Mouse (Mus musculus) heart, adult 18-20 months (tissue): ENCODE measurements around the gene Adamts18. TPM values are rescaled to one million over a fixed set of nuclear protein-coding genes. Genes with fewer than 3 reads are reported as not detected.
"Not testable (repeated sequence)": the region's sequence is repeated elsewhere in the genome, so short reads cannot be mapped to it uniquely, and the experiment has no call there.

ENCODE experiments used
- DNase-seq, 2 experiments: peaks; one replicate each; pipeline ENCODE4 v3.0.0; 2021 to 2022; ENCODE audit warnings: mixed read lengths in 1 of 2
- total RNA-seq, 2 experiments: library from RNA; stranded (reverse); gene quantifications; 2 replicates each; pipeline ENCODE4 v1.2.3; 2021

Adamts18 gene
- total RNA-seq, 2 experiments from 2014 or later, result 0.13 TPM; not detected in 1

DNA sequence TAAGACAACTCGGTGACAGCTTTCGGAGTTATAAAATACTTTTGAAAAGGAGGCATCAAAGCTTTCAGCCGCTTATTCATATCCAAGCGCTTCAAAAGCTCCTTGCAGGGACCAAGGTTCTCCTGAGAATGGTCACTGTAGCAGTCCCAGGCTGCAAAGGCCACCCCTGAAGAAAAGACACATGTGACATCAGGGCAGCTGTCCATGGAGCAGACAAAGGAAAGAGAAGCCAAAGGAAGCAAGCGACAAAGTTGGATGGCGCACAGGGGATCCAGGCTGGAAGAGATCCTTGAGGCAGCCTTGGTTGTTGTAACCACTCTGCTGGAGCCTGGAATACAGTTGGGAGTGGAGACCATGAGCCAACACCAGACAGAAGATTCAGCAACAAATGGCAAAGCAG is 10.3 kb downstream of the Adamts18 start:
- DNase-seq, result peak; percentile 18 to 29

DNA sequence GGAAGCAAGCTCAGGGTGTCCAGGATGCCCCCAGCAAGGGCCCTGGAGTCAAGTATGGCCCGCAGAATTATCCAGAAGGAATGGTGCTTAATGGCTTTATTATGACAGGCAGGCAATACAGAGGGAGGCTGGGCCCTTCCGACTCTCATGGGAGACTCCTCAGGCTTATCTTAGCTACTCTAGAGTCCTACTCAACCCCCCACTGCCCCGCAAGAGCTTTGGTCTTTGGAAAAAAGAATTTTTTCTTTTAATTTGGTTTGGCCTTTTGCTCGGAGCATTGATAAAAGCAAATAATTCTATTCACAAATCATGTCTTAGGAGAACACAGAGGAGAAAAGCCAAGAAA is 11.0 kb downstream of the Adamts18 start:
- no peak for DNase-seq

DNA sequence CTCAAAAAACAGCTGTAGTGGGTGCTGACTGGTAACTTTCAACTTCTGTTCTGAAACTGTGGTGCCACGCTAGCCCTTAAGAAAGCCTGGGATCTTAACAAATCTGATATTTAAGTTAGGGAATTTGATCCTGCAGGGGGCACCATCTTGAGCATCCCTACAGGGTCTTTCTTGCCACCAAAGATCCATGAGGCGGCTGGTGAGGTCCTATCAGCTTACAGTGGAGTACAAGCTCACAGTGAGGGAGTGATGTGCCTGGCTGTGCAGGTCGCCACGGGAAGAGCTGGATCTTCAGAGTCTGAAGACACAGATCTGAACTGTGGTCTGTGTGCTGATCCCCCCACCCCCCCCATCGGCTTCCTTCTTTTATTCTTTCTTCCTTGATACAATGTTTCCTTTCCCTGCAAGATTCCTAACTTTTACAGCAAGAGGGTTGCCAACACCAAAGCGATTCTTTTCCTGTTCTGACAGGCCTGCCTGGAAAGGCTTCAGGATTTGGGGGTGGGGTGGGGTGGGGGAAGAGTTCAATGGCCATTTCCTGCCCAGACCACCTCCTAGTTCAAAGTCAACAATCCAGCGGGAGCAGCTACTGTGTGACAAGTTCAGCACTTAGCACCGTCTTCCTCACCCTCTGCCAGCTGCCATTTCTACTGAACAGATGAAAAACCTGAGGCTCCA is 11.5 kb downstream of the Adamts18 start:
- DNase-seq, result no peak

DNA sequence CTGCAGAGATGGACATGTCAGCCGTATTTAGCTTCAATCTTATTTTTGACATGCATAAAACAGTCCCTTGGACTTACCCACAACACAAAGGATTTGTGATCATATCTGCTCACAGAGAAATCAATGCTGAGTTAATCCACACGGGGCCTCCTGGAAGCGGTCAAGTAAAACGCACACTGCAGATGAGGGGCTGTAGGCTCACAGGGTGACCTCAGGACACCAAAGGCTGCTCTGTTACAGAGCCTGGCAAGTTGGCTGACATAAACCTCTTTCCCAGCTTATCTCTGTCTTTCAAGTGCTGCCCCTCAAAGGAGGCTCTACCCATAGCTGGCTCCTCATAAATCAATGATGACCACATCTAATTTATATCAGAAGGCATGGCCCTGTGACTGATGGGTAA is 14.9 kb downstream of the Adamts18 start:
- DNase-seq, result no peak

DNA sequence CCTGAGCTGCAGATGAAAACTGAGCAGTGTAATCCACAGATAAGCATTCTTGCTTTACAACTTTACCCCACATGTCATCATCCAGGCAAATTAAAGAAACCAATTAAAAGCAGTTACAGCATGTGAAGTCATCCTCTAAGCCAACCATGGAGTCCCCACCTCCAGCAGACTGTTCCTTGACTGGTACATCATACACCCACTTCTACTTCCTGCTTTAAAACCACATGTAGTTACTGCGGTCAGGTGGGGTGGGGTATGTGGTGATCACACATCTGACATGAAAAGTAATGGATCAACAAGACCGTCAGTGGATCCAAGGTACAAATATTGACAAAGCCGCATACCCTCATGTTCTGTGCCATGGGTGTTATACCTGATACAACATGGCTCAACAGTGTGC is 21.3 kb downstream of the Adamts18 start:
- DNase-seq, result no peak

GRCm38 (mm10) chr8:113820983-113821587 is 27.5 kb downstream of the Adamts18 start:
- DNase-seq, result no peak

DNA sequence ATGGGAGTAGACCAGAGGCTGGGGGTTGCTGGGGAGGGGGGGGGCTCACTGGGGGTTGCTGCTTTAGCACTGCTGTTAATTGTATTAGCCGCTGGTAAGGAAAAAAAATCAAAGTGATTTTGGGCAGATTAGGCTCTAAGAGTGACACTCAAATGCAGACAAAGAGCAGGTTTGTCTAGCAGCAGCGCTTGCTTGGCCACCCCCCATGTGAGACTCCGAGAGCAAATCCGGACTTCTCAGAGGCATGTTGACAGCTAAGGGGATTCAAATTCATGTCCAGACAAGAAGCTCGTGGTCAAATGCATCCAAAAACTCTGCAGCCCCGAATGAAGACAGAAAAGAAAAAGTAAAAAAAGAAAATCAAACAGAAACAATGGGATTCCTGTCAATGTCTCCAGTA is 34.6 kb downstream of the Adamts18 start:
- DNase-seq, result no peak

GRCm38 (mm10) chr8:113811521-113811920 is 37.0 kb downstream of the Adamts18 start:
- no peak for DNase-seq

GRCm38 (mm10) chr8:113809929-113810328 is 38.6 kb downstream of the Adamts18 start:
- no peak for DNase-seq

- no peak for DNase-seq
These were observed 44.5 kb downstream of the Adamts18 start for GRCm38 (mm10) chr8:113803830-113804611.

DNA sequence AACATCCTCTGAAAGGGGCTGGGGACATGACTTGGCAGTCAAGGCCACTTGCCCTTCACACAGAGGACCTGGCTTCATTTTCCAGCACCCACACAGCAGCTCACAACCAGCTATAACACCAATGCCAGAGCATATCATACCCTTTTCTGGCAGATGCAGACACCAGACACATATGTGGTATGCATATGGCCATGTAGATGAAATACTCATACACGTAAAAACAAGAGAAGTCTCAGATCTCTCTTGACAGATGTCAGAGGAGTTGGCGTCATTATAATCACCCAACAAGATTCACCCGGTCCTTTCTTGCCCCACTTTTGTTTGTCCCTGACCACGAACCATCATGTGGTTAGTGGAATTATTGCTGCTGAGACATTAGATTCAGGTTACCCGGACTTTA is 47.0 kb downstream of the Adamts18 start:
- no peak for DNase-seq

DNA sequence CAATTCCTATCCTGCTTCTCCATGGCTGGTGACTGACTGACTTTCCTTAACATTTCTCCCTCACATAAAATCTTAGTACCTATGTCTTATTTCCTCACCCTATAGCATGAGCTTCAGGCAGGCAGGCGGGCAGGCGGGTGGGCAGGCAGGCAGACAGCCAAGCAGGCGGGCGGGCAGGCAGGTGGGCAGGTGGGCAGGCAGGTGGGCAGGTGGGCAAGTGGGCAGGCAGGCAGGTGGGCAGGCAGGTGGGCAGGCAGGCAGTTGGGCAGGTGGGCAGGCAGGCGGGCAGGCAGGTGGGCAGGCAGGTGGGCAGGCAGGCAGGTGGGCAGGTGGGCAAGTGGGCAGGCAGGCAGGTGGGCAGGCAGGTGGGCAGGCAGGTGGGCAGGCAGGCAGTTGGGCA is 48.0 kb downstream of the Adamts18 start:
- not testable (repeated sequence) for DNase-seq

GRCm38 (mm10) chr8:113799550-113799949 is 49.0 kb downstream of the Adamts18 start:
- DNase-seq, result no peak

GRCm38 (mm10) chr8:113791856-113792255 is 56.7 kb downstream of the Adamts18 start:
- DNase-seq, result peak; percentile 38 to 45

GRCm38 (mm10) chr8:113791061-113791460 is 57.5 kb downstream of the Adamts18 start:
- no peak for DNase-seq

DNA sequence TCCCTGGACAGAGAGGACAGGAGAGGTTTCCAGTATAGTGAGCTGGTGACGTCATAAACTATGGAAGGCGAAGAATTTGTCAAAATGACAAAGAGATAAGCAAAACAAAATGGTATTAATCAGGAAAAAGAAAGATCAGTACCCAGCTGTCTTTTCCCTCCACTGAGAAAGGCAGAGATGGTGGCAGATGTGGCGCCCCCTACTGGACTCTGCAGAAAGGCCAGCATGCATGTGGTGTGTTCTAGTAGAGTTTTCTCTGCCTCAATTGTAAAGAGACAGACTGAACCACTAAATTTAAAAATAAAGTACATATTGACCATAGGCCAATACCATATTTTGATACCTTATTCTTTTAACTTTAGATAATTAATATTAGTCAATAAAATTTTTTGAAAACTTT is 64.8 kb downstream of the Adamts18 start:
- DNase-seq, result no peak

DNA sequence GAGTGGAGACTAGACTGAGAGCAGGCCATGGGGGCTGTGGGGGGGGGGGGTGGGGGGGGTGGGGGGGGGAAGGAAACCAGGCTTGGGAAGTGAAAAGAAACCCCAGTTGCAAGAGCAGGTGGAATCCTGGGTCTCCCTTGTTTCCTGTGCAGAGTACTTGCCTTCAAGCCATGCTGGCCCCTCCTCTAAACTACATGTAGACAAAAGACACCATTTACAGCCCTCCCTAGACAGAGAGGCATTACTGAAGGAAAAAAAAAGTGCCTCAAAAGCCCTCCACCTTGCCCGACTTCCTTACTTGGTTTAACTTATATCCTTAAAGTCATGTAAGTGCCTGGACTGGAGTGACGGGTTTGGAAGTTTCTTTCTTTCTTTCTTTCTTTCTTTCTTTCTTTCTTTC is 67.0 kb downstream of the Adamts18 start:
- DNase-seq, result no peak

DNA sequence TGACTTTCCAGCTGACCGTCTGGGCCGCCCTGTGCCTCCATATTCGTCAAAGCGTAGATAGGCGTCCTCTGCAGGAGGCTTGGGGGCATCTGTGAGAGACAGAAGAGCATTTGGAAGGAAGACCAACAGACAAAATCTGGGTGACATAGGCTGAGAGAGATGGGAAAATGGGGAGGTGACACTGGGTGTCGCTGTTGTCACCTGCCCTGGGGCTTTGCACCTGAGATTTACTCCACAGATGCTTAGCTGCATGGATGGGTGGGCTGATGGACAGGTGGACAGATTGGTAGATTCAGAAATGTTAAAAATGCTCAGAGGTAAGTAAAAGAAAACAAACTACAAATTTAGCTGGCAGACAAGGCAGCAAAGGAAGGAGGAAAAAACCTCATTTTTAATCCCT is 73.2 kb downstream of the Adamts18 start:
- DNase-seq, result no peak

DNA sequence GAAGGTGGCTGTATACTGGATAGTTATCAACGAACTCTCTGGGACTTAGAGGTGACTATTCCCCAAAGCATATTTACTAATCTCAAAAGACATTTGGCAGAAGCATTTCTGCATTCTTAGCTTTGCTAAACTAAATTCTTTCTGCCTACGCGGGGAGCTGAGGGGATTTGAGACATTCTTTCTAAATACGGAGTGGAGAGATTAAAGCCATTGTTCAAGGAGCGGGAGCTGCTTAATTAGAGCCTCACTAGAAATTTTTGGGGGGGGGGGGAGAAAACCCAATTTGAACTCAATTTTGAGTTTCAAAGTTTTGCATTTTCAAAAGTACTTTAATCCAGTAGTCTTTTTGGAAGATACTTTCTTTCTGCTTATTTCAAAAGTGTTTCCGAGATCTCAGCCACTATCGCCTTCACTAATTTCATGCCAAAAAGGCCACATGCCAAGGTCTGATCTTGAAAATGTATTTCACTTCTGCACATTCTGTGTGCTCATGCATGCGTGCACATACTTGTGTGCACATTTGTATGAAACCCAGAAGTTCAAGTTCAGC is 79.6 kb downstream of the Adamts18 start:
- DNase-seq, result no peak

DNA sequence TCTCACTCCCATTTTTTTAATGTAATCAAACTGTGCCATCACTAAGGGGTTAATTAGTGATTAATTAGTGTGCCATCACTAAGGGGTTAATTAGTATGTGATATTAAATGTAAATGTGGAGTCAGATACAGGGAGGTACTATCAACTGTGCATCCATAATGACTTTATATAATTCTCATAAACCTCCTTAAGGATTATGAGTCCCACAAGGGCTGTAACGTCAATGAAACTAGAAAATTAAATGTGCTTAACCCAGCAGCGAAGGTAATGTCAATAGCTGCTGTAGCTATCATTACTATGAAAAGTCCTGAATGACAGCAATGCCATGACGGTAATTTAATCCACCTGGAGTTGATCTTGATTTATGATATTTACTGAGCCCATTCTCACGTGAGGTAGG is 83.4 kb downstream of the Adamts18 start:
- DNase-seq, result no peak

- DNase-seq, result no peak
These were observed 84.8 kb downstream of the Adamts18 start for GRCm38 (mm10) chr8:113763592-113764355.

DNA sequence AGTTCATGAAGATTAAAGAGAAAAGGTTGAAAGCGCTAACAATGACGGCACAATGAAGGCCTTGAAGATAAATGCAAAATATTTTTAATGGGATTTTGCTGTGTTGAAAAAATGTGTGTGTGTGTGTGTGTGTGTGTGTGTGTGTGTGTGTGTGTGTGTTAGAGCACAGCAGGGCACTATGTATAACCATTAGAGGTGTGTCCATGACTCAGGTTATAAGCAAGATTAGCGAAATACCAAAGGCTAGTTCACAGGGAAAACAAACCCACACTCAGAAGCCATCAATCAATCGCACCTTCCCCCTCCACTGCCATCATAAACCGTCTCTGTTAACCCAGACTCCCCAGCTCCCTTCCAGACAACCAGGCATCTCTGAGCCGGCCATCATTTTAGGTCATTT is 86.4 kb downstream of the Adamts18 start:
- DNase-seq, result no peak
